Mouse (Mus musculus) hindbrain, embryonic 10.5 days (tissue): Measurements from ENCODE around the gene Slc7a14. TPM values are rescaled to one million over a fixed set of nuclear protein-coding genes. Genes with fewer than 3 reads are reported as not detected.
A peak's percentile ranks its signal among the peaks of the same experiment; 100 is the strongest.

Source experiments
- DNase-seq: peaks from one replicate; pipeline ENCODE4 v3.0.0-alpha.2; 2017; ENCODE audit warnings: low spot score
- H3K27ac ChIP-seq: fragments of 300-500 bp; sonication (generic); 2 replicates; pipeline ENCODE4 v1.5.1; 2016; ENCODE audit warnings: mild to moderate bottlenecking, moderate library complexity
- H3K27me3 ChIP-seq: fragments of 300-500 bp; sonication (generic); 2 replicates; pipeline ENCODE4 v1.6.1; 2016; ENCODE audit warnings: mild to moderate bottlenecking; ENCODE audit not compliant: poor library complexity, insufficient read depth, severe bottlenecking
- H3K36me3 ChIP-seq: fragments of 300-500 bp; sonication (generic); 2 replicates; pipeline ENCODE4 v1.6.1; 2016; ENCODE audit warnings: mild to moderate bottlenecking, moderate library complexity
- H3K4me1 ChIP-seq: fragments of 300-500 bp; sonication (generic); replicated peaks from 2 replicates; pipeline ENCODE4 v1.6.1; 2016; ENCODE audit warnings: mild to moderate bottlenecking
- H3K4me3 ChIP-seq: fragments of 300-500 bp; sonication (generic); 2 replicates; pipeline ENCODE4 v1.5.1; 2016; ENCODE audit warnings: mild to moderate bottlenecking, moderate library complexity
- H3K9me3 ChIP-seq: fragments of 300-500 bp; sonication (generic); 2 replicates; pipeline ENCODE4 v1.6.1; 2016; ENCODE audit warnings: mild to moderate bottlenecking, moderate library complexity
- WGBS: fragments of 180-500 bp; shearing (Covaris S2); methylation state at CpG from one replicate; pipeline ENCODE4 v1.1.7; 2016; 5-methylcytosine and 5-hydroxymethylcytosine counted together
- polyA plus RNA-seq: library from polyadenylated mRNA; unstranded; fragments of >200 nt; fragmentation: Nextera tagmentation; extraction: Ambion mirVana; gene quantifications from 2 replicates; pipeline ENCODE4 v1.2.1, GENCODE M21; 2016

Gene Slc7a14
- polyA plus RNA-seq, 1 experiment from 2014 or later: 0.76 TPM

DNA sequence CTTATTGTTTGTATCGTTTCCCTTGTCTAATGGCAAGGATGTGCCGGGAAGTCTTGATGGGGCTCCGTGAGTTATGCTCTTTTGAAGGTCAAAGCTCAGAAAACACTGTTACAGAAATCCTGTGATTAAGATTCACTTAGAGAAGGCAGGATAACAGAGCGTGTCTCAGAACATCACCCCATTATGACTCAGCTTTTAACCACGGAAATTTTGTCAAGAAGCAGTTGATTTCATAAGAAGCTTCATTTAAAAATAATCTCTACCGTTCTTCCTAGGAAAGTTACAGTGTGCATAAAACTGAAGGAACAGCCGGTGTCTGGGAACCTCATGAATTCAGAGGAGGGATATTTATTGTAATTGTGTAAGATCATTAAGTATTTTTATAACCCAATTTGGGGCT lies 90.7 kb downstream of the Slc7a14 start:
- H3K9me3 ChIP-seq: peaks cover 7% of the 10 kb centered on the region
- 93% methylated on average over 7 of the region's 7 CpGs for WGBS
- DNase-seq: no peak
- no peak overlapping the region for H3K27ac ChIP-seq
- H3K36me3 ChIP-seq: no peaks in the 10 kb centered on the region
- H3K27me3 ChIP-seq: no peaks in the 10 kb centered on the region
- no peak overlapping the region for H3K4me3 ChIP-seq
- H3K4me1 ChIP-seq: peaks cover 5% of the 10 kb centered on the region; the same call in 1 of the 2 replicates

DNA sequence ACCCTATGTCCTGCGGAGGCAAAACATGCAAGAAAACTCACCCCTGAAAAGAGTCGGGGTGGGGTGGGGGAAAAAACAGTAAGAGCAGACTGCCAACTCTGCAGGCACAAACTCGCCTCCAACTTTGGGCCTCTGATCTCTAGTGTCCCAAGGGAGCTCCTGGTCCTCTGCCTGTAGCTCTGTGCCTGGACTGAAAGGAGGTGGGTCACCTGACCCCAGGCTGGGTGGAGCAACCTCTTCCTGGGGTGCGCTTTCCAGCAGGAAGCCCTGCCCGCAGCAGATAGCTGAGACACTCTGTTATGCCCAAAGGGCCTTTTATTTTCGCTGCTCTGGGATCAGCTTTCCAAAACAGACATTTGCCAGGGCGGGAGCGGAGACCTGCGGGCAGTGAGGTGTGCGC lies 92.7 kb downstream of the Slc7a14 start:
- 63% methylated on average over 10 of the region's 10 CpGs for WGBS
- Histone ChIP-seq H3K27ac (no peak overlapping the region), H3K4me3 (no peak overlapping the region), H3K9me3 (no peaks in the 10 kb centered on the region), H3K4me1 (peaks cover 22% of the 10 kb centered on the region), H3K27me3 (no peaks in the 10 kb centered on the region), H3K36me3 (no peaks in the 10 kb centered on the region)
- DNase-seq: no peak

DNA sequence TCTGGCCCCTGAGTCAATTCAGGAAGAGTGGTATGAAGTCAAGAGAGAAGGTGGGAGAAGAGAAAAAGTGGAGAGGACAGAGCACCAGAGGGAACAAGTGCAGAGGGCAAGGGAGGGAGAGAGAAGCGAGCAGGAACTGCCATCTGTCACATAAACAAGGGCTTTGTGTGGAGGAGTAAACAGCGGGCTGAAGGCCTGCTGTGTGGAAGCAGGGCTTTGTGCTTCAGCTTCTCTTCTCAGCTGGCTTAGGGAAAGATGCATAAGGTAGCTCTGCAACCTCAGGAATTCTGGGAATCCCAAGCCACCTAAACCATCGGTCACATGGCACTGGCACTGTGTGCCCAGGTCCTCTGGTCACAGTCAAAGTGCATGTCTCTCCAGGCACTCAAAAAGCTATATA lies 96.4 kb downstream of the Slc7a14 start:
- Histone ChIP-seq H3K4me3 (no peak overlapping the region), H3K36me3 (no peaks in the 10 kb centered on the region), H3K4me1 (peaks cover 31% of the 10 kb centered on the region), H3K27ac (peak overlapping the region; percentile 77), H3K9me3 (no peaks in the 10 kb centered on the region), H3K27me3 (no peaks in the 10 kb centered on the region)
- no peak for DNase-seq
- WGBS: 22% methylated on average over 3 of the region's 3 CpGs

DNA sequence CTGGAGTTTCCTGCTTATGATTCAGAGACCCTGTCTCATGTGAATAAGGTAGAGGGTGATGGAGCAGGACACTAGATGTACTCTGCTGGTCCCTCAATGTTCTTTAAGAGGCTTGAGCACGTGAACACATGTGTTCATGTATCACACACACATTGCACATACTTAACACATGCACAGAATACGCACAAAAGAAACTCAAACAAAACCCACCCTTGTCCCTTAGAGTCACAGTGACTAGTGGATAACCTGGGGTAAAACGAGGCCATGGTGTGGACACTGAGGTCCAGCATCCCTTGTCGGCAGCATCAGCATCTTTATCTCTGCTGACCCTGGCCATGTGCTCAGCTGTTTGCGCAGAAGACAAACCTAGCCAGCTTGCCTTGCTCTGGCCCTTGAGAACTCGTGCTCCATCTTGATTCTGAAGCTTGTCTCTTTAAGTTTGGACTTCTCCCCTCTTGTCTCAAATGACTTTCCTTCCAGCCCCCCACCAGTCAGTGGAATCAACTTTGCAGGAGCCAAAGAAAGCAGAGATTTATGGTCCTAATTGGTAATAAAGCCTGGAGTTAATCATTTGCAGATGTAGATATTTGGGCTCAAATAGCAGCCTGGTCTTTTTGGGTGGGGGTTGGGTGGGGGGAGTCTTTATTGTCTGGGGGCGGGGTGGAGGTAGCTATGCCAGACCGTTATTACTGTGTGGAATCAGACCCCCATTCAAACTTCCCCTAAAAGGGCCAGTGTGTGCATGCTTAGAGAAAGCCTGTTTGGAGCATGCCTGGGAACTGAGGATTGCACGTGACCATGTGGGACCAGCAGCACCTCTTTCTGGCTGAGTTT lies 97.8 kb downstream of the Slc7a14 start:
- H3K27ac ChIP-seq: peak overlapping the region; percentile 77

DNA sequence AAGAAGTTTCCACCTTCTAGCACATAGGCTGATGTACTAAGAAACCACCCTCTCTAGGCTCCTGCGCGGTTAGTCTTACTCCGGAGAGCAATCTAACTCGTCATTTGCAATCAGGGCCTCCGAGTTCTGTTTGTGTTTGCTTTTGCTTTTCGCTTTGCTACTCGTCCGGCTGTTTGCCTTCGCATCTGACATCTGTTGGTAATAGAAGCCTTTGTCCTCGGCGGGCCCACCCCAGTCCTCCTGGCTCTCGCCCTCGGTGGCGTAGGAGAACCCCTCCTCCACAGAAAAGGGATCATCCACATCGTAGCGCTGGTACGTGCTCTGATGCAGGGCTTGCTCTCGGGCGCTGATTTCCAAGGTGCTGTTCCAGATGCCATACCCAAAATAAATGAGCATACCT lies 101.2 kb downstream of the Slc7a14 start:
- Histone ChIP-seq H3K27me3 (no peaks in the 10 kb centered on the region), H3K4me3 (peak overlapping the region; percentile 32; the same call in 1 of the 2 replicates), H3K4me1 (peaks cover 32% of the 10 kb centered on the region), H3K36me3 (no peaks in the 10 kb centered on the region), H3K27ac (peak overlapping the region; percentile 64), H3K9me3 (no peaks in the 10 kb centered on the region)
- peak; percentile 38 for DNase-seq
- 7% methylated on average over 19 of the region's 19 CpGs for WGBS

More for the DNA sequence above, 97.8 kb downstream of the Slc7a14 start:
- H3K36me3 ChIP-seq: no peaks in the 10 kb centered on the region
- peaks cover 35% of the 10 kb centered on the region for H3K4me1 ChIP-seq
- no peaks in the 10 kb centered on the region for H3K27me3 ChIP-seq
- no peak overlapping the region for H3K4me3 ChIP-seq
- 70% methylated on average over 9 of the region's 9 CpGs for WGBS
- H3K9me3 ChIP-seq: no peaks in the 10 kb centered on the region
- peak; percentile 22 for DNase-seq

DNA sequence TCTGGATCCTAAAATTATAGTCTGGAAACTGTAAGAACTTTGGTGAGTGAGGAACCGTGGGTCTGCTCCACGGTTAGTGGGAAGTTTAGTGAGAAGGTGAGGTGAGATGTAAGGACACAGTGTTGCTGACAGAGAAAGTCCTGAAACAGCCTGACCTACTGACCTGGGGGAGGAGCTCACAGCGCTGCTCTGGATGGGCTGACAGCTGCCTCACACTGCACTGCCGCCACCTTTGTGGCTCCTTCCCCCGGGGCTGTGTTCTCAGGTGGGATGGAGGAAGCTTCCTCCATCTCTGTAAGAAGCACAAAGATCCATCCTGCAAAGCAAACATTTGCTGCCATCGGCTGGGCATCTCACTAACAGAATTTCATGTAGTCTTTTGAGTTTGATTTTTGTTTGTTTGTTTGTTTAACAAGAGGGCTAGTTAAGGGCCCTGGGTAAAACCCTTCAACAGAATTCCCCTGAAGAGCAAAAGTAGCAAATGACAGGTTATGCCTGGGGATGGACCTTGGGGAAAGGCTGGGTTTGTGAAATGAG lies 101.7 kb downstream of the Slc7a14 start:
- Histone ChIP-seq H3K36me3 (no peaks in the 10 kb centered on the region), H3K4me1 (peaks cover 28% of the 10 kb centered on the region), H3K27me3 (no peaks in the 10 kb centered on the region), H3K9me3 (no peaks in the 10 kb centered on the region), H3K27ac (peak overlapping the region; percentile 64), H3K4me3 (peak overlapping the region; percentile 32; the same call in 1 of the 2 replicates)
- DNase-seq: peak; percentile 33
- WGBS: 8% methylated on average over 6 of the region's 6 CpGs

DNA sequence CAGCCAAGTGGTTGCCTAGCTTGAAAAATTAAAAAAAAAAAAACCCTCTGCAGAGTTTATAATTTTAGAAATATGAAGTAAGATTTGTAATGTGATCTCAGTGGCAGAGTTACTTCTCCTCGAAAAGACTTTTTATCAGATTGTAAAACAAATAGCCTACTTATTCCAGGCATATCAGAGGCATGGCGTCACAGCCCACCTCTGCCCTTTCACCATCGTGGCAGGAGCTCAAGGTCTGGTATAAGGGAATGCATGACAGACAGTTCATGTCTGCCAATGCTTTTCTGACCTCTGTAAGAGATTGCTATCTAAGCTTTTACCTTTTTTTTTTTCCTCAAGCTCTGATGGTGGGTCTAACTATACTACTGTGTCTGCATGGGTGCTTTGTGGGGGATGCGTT lies 102.1 kb downstream of the Slc7a14 start:
- no peak for DNase-seq
- Histone ChIP-seq H3K4me3 (no peak overlapping the region), H3K36me3 (no peaks in the 10 kb centered on the region), H3K27me3 (no peaks in the 10 kb centered on the region), H3K4me1 (peaks cover 23% of the 10 kb centered on the region), H3K27ac (no peak overlapping the region), H3K9me3 (no peaks in the 10 kb centered on the region)
- 61% methylated on average over 4 of the region's 4 CpGs for WGBS

DNA sequence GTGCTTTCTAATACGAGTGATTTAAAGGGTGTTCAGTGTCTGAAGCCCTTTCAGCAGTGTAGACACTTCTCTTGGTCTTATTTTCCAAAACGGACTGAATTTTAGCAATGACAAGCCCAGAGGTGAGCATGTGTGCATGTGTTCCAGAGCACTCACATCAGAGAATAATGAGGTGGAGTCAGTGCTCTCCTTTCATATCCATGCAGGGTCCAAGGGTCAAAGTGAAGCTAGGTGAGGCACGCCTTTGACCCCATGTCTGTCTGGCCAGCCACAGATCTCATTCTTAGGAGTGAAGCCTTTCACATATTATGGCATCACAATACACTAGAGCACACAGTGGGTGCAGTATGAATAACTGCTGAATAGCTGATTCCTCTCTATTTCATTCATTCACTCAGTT lies 105.0 kb downstream of the Slc7a14 start:
- DNase-seq: no peak
- Histone ChIP-seq H3K36me3 (no peaks in the 10 kb centered on the region), H3K4me3 (no peak overlapping the region), H3K27me3 (no peaks in the 10 kb centered on the region), H3K9me3 (no peaks in the 10 kb centered on the region), H3K4me1 (peaks cover 16% of the 10 kb centered on the region), H3K27ac (no peak overlapping the region)
- 85% methylated on average over 3 of the region's 3 CpGs for WGBS

DNA sequence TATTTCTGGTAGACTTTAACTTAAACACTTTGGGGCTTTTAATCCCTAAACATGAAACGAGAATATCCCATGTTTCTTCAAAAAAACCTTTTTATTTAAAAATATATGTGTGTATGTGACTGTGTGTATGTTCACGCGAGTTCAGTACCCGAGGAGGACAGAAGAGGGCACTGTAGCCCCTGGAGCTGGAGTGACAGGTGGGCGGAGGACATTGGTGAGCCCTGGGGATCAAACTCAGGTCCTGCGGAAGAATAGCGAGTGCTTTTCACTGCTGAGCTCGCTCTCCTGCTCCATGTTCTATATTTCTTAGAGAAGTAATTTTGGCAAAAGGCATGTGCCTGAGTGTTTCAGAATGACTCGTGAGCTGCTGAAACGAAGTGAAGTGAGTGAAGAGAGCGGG lies 106.2 kb downstream of the Slc7a14 start:
- Histone ChIP-seq H3K27me3 (no peaks in the 10 kb centered on the region), H3K9me3 (no peaks in the 10 kb centered on the region), H3K4me1 (peaks cover 10% of the 10 kb centered on the region), H3K36me3 (no peaks in the 10 kb centered on the region), H3K27ac (no peak overlapping the region), H3K4me3 (no peak overlapping the region)
- DNase-seq: no peak
- WGBS: 92% methylated on average over 11 of the region's 11 CpGs

DNA sequence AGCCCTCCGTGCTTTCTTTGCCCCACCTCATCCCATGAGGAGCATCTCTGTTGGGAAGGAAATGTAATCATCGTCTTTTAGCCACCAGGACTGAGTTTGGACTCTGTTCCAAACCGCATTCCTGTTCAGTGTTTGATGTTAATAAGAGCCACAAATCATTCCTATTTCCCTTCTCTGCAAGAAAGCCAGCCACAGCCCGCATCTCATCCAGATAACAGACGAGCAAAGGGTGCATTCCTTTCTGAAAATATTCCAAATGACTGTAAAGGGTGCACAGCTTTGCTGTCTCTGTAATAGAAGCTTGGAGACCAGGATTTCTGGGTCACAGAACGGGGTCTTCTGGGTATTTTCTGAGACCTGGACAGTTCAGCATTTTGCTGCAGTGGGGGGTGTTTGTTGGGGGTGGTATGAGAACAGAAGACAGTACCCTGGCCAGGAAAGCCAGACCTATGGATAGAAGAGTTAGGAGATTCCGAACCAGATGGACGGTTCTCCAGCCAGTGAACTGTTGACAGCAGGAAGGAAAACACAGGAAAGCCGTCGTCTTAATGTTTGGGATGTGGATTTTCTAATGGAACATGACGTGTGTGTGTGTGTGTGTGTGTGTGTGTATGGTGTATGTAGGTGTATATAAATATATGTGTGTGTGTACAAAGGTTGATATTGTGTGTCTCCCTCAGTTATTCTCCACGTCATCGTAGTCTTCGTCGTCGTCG lies 110.9 kb downstream of the Slc7a14 start:
- no peaks in the 10 kb centered on the region for H3K27me3 ChIP-seq
- 87% methylated on average over 17 of the region's 17 CpGs for WGBS

DNA sequence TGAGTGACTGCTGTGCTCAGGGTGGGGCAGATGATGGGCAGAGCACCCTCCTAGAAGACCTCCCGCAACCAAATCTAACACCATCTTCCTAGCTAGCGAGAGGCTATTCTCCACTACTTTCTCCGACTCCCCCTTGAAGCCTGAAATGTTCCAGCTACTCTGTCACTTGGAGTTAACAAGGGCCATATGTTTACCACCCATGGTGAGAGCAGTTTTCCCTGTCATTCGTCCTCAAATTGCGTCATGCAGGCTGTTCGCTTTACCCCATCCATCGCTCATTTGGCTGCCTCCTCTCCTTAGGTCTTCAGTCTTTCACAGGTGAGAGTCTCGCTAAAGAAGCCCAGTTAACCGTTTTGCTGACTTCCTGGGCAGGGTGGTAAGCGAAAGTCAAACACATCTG lies 118.8 kb downstream of the Slc7a14 start:
- Histone ChIP-seq H3K4me1 (no peaks in the 10 kb centered on the region), H3K9me3 (peaks cover 4% of the 10 kb centered on the region; the same call in 1 of the 2 replicates), H3K4me3 (no peak overlapping the region), H3K27me3 (no peaks in the 10 kb centered on the region), H3K27ac (no peak overlapping the region), H3K36me3 (no peaks in the 10 kb centered on the region)
- 73% methylated on average over 10 of the region's 10 CpGs for whole genome bisulfite sequencing
- DNase-seq: no peak

More for the DNA sequence above, 110.9 kb downstream of the Slc7a14 start:
- H3K36me3 ChIP-seq: no peaks in the 10 kb centered on the region
- no peak overlapping the region for H3K27ac ChIP-seq
- no peaks in the 10 kb centered on the region for H3K4me1 ChIP-seq
- no peaks in the 10 kb centered on the region for H3K9me3 ChIP-seq
- no peak for DNase-seq
- no peak overlapping the region for H3K4me3 ChIP-seq

DNA sequence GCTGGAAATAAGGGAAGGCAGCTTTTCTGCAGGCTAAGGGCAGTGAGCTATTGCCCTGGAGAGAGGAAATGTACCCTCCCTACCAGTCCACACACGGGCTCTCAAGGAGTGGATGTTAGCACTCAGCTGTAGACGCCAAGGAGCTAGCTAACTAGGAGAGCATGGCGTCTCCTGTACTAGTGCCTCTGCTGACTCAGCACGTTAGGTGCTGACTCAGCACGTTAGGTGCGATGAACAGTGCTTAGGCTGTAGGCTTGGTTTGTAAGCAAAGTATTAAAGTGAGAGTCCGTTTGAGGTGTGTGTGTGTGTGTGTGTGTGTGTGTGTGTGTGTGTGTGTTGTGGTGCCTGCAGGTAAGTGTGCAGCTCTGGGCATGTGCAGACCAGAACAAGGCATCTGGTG lies 119.8 kb downstream of the Slc7a14 start:
- H3K36me3 ChIP-seq: no peaks in the 10 kb centered on the region
- no peak overlapping the region for H3K27ac ChIP-seq
- H3K4me1 ChIP-seq: no peaks in the 10 kb centered on the region
- WGBS: 86% methylated on average over 7 of the region's 7 CpGs
- H3K4me3 ChIP-seq: no peak overlapping the region
- H3K27me3 ChIP-seq: no peaks in the 10 kb centered on the region
- H3K9me3 ChIP-seq: peaks cover 4% of the 10 kb centered on the region; the same call in 1 of the 2 replicates
- DNase-seq: no peak

DNA sequence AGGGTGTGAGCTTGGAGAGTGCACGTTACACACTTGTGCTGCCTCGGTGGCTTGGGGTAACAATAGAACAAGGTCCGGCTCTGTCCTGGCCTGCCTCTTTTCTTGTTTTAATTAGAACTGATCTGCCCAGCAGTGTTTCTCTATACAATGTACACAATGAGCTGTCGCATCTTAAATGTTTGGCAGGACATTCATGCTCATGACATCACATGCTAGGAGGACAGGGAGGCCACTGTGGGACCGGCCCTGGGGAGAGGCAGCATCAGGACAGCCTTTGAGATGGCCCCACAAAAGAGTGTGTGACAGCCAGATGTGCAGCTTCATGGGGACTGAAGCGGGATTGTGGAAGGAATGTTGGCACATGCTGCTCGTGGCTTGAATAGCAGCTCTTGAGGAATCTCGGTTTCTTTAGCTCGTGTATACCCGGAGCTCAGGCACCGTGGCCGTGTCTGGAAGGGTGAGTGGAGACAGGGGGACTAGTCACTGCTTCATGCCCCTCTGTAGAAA lies 143.8 kb downstream of the Slc7a14 start:
- H3K36me3 ChIP-seq: no peaks in the 10 kb centered on the region
- H3K4me1 ChIP-seq: peaks cover 20% of the 10 kb centered on the region
- DNase-seq: peak; percentile 29
- peak overlapping the region; percentile 66; the same call in 1 of the 2 replicates for H3K27ac ChIP-seq
- H3K9me3 ChIP-seq: no peaks in the 10 kb centered on the region
- WGBS: 32% methylated on average over 12 of the region's 12 CpGs
- H3K27me3 ChIP-seq: no peaks in the 10 kb centered on the region
- H3K4me3 ChIP-seq: no peak overlapping the region
